Comparison of ENCODE assay signal across 13 mouse cellular contexts in the genomic region with DNA sequence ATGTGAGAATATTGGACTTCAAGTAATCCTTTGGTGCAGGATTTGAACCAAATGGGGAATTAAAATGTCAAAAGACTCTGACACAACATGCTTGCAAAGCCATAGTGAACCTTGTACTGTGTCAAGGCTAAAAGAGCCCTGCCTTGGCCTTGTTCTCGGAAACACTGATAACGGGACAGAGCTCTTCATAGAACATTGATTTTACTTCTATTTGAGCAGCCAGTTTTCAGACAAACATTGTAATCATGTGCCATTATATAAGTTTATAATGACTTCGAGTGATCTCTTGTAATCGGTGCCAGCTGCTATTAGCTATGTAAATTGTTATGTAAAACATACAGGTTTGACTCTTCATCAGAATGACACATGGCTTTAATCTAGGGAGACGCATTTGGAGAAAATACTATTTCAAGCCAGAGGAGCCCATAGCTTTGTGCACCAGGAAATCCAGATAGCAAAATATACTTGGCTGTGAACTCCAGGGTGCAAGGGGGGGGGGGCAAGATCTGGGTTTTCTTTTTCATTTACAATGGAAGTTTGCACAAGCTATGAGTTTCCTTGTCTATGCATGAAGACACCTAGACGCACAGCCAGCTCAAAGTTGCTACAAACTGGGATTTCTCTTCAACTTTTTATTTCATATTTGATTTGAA.
A peak's percentile ranks its signal among the peaks of the same experiment; 100 is the strongest.
DNase-seq lines count a peak whose midpoint lies in the region; ATAC-seq and TF ChIP-seq lines count a peak whose summit lies in the region.
"Had no signal": no experiment of that assay in that cellular context is flagged by ENCODE, and none has a peak within 500 bp of the region (broad histone marks: within the 10 kb centered on the region; RNA-seq: fewer than 3 reads in every experiment).

No protein-coding gene starts in this region.

- peaks cover 93% of the 10 kb centered on the region for H3K36me3 ChIP-seq in heart, adult 2 months (ENCODE audit: control insufficient read depth, insufficient read depth, low read length)
- H3K36me3 ChIP-seq in limb, embryonic 13.5 days: peaks cover 37% of the 10 kb centered on the region
- peaks cover 46% of the 10 kb centered on the region for H3K36me3 ChIP-seq in limb, embryonic 10.5 days
- H3K36me3 ChIP-seq in embryonic facial prominence, embryonic 12.5 days: peaks cover 20% of the 10 kb centered on the region
- peaks cover 37% of the 10 kb centered on the region for H3K36me3 ChIP-seq in intestine, postnatal 0 days (ENCODE audit: control insufficient read depth, insufficient read depth)

- H3K4me1 ChIP-seq in heart, adult 2 months (ENCODE audit: control insufficient read depth, insufficient read depth, low read length): peaks cover 30% of the 10 kb centered on the region
- peaks cover 67% of the 10 kb centered on the region for H3K4me1 ChIP-seq in limb, embryonic 13.5 days
- peaks cover 46% of the 10 kb centered on the region for H3K4me1 ChIP-seq in limb, embryonic 10.5 days
- peaks cover 22% of the 10 kb centered on the region for H3K4me1 ChIP-seq in embryonic facial prominence, embryonic 12.5 days
- peaks cover 17% of the 10 kb centered on the region; the same call in 1 of the 2 replicates for H3K4me1 ChIP-seq in intestine, postnatal 0 days (replicated peaks; ENCODE audit: control insufficient read depth, insufficient read depth, low read length)

- peak in 1 of 2 experiments; percentile 8 for DNase-seq in heart, adult 2 months
- no peak for DNase-seq in heart, adult 8-10 months (ENCODE audit: low spot score)
- no peak for DNase-seq in limb, embryonic 10.5 days (ENCODE audit: low spot score)
- DNase-seq in frontal cortex, postnatal 36 days (ENCODE audit: low spot score in 2 of 2): no peak
- no peak for DNase-seq in frontal cortex, postnatal 25 days (ENCODE audit: low spot score in 2 of 2)
- DNase-seq: cerebellum, adult 11-12 months; embryo, embryonic 11 days; forebrain, postnatal 0 days; right cerebral cortex, postnatal 4 days had no signal

- TF ChIP-seq POLR2A in heart, adult 2 months (IDR thresholded peaks at IDR 0.05; ENCODE audit: insufficient read depth, low read depth, low read length): no peak

- peaks cover 8% of the 10 kb centered on the region for H3K79me2 ChIP-seq in heart, adult 2 months (replicated peaks; ENCODE audit: control insufficient read depth, insufficient read depth, low read length)

- H3K27ac ChIP-seq in heart, adult 2 months: peak overlapping the region; percentile 86
- 0 out of 2 replicates have a peak overlapping the region, but pooled peaks have one; percentile 10 for H3K27ac ChIP-seq in limb, embryonic 13.5 days
- H3K27ac ChIP-seq in limb, embryonic 10.5 days: no peak overlapping the region
- peak overlapping the region; percentile 17 for H3K27ac ChIP-seq in embryonic facial prominence, embryonic 12.5 days
- H3K27ac ChIP-seq in intestine, postnatal 0 days (ENCODE audit: low read depth, low read length): peak overlapping the region; percentile 70
- H3K27ac ChIP-seq: hindbrain, embryonic 10.5 days had no signal

- TF ChIP-seq CTCF in heart, adult 2 months (IDR thresholded peaks at IDR 0.05): no peak
- no peak for TF ChIP-seq CTCF in intestine, postnatal 0 days (IDR thresholded peaks at IDR 0.05; ENCODE audit: low read depth)

- WGBS in heart, adult 2 months: 16% methylated on average over 6 of the region's 6 CpGs
- WGBS in limb, embryonic 13.5 days: 57% methylated on average over 6 of the region's 6 CpGs
- 76% methylated on average over 6 of the region's 6 CpGs for WGBS in limb, embryonic 10.5 days
- WGBS in embryonic facial prominence, embryonic 12.5 days: 53% methylated on average over 6 of the region's 6 CpGs
- 24% methylated on average over 6 of the region's 6 CpGs for WGBS in intestine, postnatal 0 days

- H3K9ac ChIP-seq in heart, adult 2 months (ENCODE audit: low read depth, low read length): no peak overlapping the region
- no peak overlapping the region for H3K9ac ChIP-seq in limb, embryonic 13.5 days
- H3K9ac ChIP-seq in embryonic facial prominence, embryonic 12.5 days: no peak overlapping the region
- no peak overlapping the region for H3K9ac ChIP-seq in intestine, postnatal 0 days (ENCODE audit: low read depth, low read length)
- H3K9ac ChIP-seq: forebrain, postnatal 0 days had no signal

- H3K4me3 ChIP-seq in heart, adult 2 months: no peak overlapping the region
- no peak overlapping the region for H3K4me3 ChIP-seq in limb, embryonic 13.5 days
- H3K4me3 ChIP-seq in limb, embryonic 10.5 days: no peak overlapping the region
- H3K4me3 ChIP-seq in embryonic facial prominence, embryonic 12.5 days: no peak overlapping the region
- H3K4me3 ChIP-seq in intestine, postnatal 0 days (ENCODE audit: low read depth, low read length): no peak overlapping the region
- H3K4me3 ChIP-seq: hindbrain, embryonic 10.5 days had no signal

- no peaks in the 10 kb centered on the region for H3K9me3 ChIP-seq in limb, embryonic 13.5 days
- H3K9me3 ChIP-seq in limb, embryonic 10.5 days (replicated peaks): no peaks in the 10 kb centered on the region
- H3K9me3 ChIP-seq in embryonic facial prominence, embryonic 12.5 days: no peaks in the 10 kb centered on the region
- no peaks in the 10 kb centered on the region for H3K9me3 ChIP-seq in intestine, postnatal 0 days (ENCODE audit: control insufficient read depth)
- H3K9me3 ChIP-seq: hindbrain, embryonic 10.5 days had no signal

- no peak overlapping the region for H3K4me2 ChIP-seq in limb, embryonic 13.5 days (replicated peaks)
- H3K4me2 ChIP-seq in embryonic facial prominence, embryonic 12.5 days (replicated peaks): no peak overlapping the region
- no peak overlapping the region for H3K4me2 ChIP-seq in intestine, postnatal 0 days (replicated peaks; ENCODE audit: low read depth)

- TF ChIP-seq EP300 in heart, adult 2 months (IDR thresholded peaks at IDR 0.05; ENCODE audit: insufficient read depth, low read depth, low read length): no peak

- H3K27me3 ChIP-seq in heart, adult 2 months (ENCODE audit: control insufficient read depth, insufficient read depth, low read length): no peaks in the 10 kb centered on the region
- no peaks in the 10 kb centered on the region for H3K27me3 ChIP-seq in limb, embryonic 13.5 days
- no peaks in the 10 kb centered on the region for H3K27me3 ChIP-seq in limb, embryonic 10.5 days (ENCODE audit: low read depth, poor library complexity, severe bottlenecking)
- no peaks in the 10 kb centered on the region for H3K27me3 ChIP-seq in embryonic facial prominence, embryonic 12.5 days
- H3K27me3 ChIP-seq in intestine, postnatal 0 days (replicated peaks; ENCODE audit: control insufficient read depth, insufficient read depth, low read length): no peaks in the 10 kb centered on the region

- ATAC-seq in limb, embryonic 13.5 days (ENCODE audit: low FRiP score, low read depth): no peak
- no peak for ATAC-seq in embryonic facial prominence, embryonic 12.5 days (ENCODE audit: insufficient number of reproducible peaks, insufficient read depth, low FRiP score, low TSS enrichment)
- peak; percentile 89 for ATAC-seq in intestine, postnatal 0 days
- ATAC-seq: forebrain, postnatal 0 days had no signal

- intact Hi-C loops in heart, adult 2 months (cut with DNase I): no loop called here
